Mouse (Mus musculus) T-helper 17 cell (primary cell): Measurements from ENCODE around the gene Gpr84.

ENCODE experiments used
- in situ Hi-C, 2 experiments: fragments of 300-600 bp; cut with MboI, MseI; formaldehyde crosslinking; loops; 1 replicate in 1 of 2; 2 replicates in 1 of 2; pipeline ENCODE4 v1.15.1; 2025; ENCODE audit warnings: high pct_unique_total_duplicates in 2 of 2

The Gpr84 gene

GRCm38 (mm10) chr15:103308056-103308875, 2.1 kb downstream of the Gpr84 start:
- in situ Hi-C loops = loop anchor here (5.0 kb wide), 3 partner anchors 56 to 321 kb away; no protein-coding TSS in a partner anchor

GRCm38 (mm10) chr15:103307125-103307524, 3.3 kb downstream of the Gpr84 start:
- in situ Hi-C loops = loop anchor here (5.0 kb wide), 3 partner anchors 55 to 320 kb away; no protein-coding TSS in a partner anchor

GRCm38 (mm10) chr15:103305792-103306645, 4.4 kb downstream of the Gpr84 start:
- in situ Hi-C loops = loop anchor here (5.0 kb wide), 3 partner anchors 54 to 319 kb away; no protein-coding TSS in a partner anchor

- in situ Hi-C loops = loop anchor here (5.0 kb wide), 3 partner anchors 53 to 318 kb away; no protein-coding TSS in a partner anchor
These were observed 5.2 kb downstream of the Gpr84 start for GRCm38 (mm10) chr15:103305070-103305678.

DNA sequence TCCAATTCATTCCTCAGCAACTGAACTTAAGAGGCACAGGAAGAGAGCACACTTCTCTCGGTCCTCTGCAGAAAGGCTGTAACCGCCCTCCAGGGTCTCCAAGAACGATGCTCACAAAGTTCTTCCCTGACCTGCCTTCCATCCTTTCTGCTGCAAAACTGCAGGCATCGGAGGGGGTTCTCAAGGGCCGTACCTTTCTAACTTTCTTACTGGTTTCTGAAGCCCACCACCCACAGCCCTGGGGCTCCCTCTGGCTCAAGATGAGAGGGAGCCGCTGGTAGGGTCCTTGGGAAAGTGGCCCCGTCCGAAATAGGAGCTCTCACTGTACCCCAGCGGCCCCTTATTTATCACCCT, 5.8 kb downstream of the Gpr84 start:
- in situ Hi-C loops = no loop called here

DNA sequence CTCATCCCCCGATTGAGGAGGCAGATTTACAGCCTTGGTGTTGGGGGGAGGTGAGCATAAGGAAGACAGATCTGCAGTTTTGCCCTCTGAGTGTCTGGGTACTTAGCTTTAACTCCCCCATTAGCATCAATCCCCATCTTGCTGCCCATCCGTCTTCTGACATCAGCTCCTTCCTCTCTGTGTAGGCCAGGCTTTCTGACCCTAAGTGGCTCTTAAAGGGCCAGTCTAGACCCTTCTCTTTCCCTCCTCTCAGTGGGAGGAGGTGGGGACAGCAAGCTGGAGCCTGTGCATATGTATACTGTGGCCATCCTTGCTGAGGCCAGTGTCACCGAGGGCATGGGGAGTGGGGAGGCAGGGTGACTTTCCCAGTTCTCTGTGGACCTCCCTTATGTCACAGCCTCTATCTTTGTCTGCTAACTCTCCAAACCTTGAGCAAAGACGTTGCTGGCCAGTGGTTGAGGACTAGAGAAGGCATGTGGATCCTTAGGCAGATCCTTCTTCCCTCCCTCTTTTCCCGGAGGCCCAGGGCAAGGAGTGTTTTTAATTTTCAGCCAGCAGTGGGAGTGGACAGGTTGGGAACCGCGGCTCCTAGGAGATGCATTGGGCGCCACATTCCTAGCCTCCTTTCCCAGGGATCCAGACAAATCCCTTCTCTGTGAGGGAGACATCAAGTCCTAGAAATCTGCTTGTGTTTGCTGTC, 6.3 kb downstream of the Gpr84 start:
- in situ Hi-C loops = no loop called here

- in situ Hi-C loops = no loop called here
These were observed 7.9 kb downstream of the Gpr84 start for GRCm38 (mm10) chr15:103302341-103303021.

DNA sequence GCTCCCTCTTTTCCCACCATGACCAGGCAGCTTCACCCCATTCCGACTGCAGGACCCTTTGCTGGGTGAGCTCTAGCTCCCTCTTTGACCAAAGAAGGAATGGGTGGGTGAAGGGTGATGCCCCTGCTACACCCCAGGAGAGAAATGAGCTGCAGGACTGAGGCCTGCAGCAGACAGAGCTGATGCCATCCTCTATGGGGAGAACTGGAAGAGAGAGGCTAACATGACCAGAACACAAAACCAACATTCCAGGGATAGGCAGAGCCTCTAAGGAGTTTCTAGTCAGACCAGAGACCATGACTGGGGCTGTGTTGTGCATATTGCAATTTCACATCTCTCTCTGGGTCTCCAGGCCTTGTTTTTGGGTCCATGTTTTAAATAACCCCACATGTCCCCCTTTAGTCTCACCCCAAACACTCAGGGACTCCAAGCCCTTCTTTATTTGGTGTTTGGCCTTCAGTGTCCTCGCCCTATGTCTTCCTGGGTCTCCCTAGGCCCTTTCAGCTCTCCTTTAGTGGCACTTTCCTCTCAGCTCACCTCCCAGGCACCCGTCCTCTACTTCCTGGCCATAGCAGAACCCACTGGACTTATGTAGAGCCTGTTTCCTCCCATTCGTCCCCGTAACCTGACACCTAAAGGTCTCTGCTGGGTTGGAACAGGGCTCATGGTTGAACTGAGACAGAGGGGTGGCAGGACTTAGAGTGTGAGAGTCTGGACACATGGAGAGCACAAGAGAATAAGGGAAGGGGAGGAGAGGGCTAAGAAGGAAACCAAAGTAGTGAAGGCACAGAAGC, 8.7 kb downstream of the Gpr84 start:
- in situ Hi-C loops = no loop called here

DNA sequence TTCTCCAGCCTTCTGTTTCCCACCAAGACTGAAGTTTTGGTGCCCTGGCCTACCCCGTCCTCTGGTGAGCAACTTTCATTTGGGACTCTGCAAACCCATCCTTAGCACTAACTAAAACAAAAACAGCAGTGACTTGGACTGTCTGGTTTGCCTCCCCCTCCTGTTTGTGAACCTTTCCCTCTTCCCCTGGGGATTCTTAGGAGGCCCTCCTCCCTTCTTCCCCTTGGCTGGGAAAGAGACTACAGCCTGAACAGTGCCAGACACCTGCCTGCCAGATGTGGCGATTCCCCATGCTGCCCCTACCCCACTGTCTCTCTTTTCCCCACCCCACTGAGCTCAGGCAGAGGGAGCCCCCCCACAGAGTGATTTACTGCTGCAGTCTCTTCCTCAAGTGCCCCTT, 9.4 kb downstream of the Gpr84 start:
- in situ Hi-C loops = no loop called here

- in situ Hi-C loops = no loop called here
These were observed 9.9 kb downstream of the Gpr84 start for GRCm38 (mm10) chr15:103300560-103300959.

DNA sequence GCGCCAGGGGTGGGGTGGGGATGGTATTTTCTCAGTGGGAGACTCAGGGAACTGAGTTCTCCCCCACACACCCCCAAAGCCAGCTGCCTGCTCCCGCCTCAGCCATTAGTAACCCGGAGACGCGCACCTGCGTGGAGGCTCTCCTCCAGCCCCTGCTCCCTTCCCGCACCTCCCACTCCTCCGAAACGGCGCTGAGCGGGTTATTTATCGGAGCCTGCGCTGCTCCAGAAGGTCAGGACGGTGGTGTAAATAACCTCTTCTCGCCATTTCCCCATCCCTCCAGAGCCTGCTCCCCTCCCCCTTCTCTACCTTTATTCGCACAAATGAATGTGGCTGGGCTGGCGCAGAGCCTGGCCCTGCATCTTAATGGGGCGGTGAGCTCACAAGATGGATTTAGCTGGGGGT, 10.3 kb downstream of the Gpr84 start:
- in situ Hi-C loops = no loop called here

DNA sequence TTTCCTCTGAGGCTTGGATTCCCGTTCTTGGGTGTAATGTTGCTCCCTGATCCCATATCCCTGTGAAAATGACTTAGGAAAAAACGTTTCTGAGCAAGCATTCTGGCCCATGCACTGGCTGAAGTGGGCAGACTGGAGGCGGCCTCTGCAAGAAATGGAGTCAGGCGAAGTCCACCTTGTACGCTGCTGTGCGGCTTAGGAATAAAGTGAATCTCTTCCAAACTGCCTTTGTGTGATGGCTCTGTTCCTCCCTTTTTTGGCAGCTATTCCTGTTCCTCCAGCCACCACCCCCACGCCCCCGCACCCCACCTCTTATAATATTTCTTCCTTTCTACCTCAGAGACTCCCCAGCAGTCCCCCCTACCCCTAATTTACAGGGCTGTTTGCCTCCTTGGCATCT, 10.8 kb downstream of the Gpr84 start:
- in situ Hi-C loops = no loop called here

DNA sequence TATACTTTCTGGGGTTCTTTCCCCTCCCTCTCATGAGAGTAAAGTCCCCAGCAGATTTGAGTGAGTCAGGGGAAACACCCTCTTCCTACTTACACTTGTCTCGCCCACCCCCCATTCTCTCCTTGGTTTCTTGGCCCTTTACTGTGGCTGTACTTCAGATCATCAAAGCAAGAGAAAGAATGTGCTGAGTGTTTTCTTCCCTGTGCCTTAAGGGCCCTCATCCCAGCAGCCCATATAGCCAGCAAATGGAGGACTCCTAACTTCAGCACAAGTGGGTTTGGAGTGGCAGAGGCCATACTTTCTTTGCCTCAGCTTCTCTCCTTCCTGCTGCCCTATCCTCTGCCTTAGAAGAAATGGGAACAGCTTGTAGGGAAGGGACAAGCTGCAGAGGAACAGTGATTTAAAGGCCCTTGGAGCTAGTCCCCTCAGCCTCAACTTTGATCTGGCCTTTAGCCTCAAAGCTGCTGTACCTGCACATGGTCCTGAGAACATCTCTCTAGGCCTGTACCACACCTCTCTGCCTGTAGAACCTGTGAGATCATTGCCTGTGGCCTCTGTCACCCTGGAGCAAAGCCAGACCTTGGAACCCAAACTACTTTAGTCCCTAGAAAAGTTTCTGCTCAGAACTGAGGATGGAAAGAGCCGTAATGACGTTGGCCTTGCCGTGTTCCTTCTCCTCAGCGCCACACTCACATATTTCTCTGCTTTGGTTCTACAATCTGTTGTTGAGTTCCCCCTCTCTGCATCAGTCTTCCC, 11.4 kb downstream of the Gpr84 start:
- in situ Hi-C loops = no loop called here

- in situ Hi-C loops = no loop called here
These were observed 12.4 kb downstream of the Gpr84 start for GRCm38 (mm10) chr15:103298026-103298425.

DNA sequence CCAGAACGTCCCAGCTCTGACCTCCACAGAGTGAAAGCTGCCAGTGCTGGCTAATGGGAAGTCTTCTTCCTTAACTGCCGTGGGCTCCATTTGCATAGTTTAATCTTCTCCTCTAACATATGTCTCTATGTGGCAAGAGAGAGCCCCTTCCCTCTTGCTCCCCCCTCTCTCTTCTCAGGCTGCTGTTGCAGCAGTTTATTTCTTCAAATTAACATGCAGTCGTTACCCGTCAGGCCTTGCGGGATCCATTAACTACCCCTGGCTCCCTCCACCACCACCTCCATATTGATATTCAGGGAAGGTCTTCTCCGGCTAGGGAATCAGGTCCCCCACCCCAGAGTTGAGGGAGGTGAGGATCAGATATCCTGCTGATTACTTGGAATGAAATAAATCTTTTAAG, 13.1 kb downstream of the Gpr84 start:
- in situ Hi-C loops = no loop called here

DNA sequence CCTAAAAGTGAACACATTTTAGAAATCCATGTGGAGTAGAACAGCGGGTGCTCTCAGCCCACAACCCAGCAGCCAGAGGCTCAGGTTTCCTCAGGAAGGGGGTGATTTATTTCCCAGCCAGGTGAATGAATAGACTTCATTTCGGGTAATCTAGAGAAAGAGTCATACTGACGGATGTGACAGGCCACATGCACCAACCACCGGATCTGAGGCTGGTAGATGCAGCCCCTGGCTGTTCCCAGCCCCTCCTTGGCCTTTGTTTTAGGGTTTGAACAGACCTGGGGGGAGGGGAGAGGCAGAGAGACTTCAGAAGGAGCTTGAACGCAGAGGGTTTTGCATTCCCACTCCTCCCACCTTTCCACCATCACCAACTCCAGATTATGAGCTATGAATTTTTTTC, 14.6 kb downstream of the Gpr84 start:
- in situ Hi-C loops = no loop called here

DNA sequence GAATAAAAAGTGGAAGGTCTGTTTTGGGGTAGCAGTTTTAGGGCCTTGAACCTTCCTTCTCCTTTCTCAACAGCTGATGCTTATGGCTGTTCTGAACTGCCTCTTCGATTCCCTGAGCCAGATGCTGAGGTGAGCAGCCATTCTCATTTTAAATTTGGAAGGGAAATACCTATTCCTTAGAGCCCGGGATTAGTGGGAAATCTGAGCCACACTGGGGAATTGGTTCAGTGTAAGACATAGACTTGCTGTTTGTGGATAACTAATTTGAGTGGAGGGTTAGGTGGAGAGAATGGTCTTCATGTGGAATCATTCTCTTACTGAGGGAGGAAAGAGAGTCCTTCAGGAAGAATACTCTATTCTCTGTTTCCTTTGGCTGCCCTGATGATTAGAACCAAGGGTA, 15.8 kb downstream of the Gpr84 start:
- in situ Hi-C loops = no loop called here

- in situ Hi-C loops = no loop called here
These were observed 17.0 kb downstream of the Gpr84 start for GRCm38 (mm10) chr15:103293375-103293774.

DNA sequence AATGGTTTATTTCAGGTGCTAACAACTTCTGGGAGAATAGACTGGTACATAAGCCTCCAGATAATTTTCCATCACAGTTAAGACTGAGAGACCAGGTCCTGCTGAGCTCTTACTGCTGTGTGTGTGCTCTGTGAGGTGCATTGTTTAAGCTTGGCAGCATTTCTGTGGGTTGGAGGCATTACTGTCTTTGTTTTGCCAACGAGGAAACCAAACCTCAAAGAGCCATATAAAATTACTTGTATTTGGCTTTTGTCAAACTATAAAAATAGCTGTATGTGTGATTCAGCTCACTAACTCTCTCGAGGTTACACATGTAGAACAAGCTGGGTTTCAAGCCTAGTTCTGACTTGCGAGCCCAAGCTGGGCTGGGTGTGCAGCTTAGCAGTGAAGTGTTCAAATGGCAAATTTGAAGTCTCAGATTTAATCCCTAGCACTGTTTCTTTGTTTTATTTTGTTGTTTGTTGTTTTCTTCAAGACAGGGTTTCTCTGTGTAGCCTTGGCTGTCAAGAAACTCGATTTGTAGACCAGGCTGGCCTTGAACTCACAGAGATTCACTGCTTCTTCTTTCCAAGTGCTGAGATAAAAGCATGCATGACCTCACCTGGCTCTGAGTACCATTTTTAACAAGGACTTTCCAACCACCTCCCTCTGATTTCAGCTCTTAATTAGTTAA, 17.6 kb downstream of the Gpr84 start:
- in situ Hi-C loops = no loop called here
